Mouse (Mus musculus) megakaryocyte, embryonic 14.5 days (primary cell): Measurements from ENCODE around the gene Ift27.

Source experiments
- FLI1 ChIP-seq: IDR thresholded peaks from 2 replicates; pipeline ENCODE4 v1.6.1; 2012; ENCODE audit warnings: low read length, inconsistent platforms, mixed read lengths
- GATA1 ChIP-seq: IDR thresholded peaks from 3 replicates; pipeline ENCODE4 v1.6.1; 2012; ENCODE audit warnings: mixed read lengths, low read length, inconsistent platforms, borderline replicate concordance

GRCm38 (mm10) chr15:78155421-78155820, 18.5 kb downstream of the Ift27 start:
- TF ChIP-seq GATA1 (no peak), FLI1 (no peak)
